Mouse (Mus musculus): ENCODE measurements around the gene Gm10639. TPM values are rescaled to one million over a fixed set of nuclear protein-coding genes. Genes with fewer than 3 reads are reported as not detected.
"Not testable (repeated sequence)": the region's sequence is repeated elsewhere in the genome, so short reads cannot be mapped to it uniquely, and the experiment has no call there.

The Gm10639 gene
- 13.8 and 18.2 TPM in 2 replicates for polyA plus RNA-seq (2015; fragmentation: Nextera tagmentation; extraction: Ambion mirVana)

DNA sequence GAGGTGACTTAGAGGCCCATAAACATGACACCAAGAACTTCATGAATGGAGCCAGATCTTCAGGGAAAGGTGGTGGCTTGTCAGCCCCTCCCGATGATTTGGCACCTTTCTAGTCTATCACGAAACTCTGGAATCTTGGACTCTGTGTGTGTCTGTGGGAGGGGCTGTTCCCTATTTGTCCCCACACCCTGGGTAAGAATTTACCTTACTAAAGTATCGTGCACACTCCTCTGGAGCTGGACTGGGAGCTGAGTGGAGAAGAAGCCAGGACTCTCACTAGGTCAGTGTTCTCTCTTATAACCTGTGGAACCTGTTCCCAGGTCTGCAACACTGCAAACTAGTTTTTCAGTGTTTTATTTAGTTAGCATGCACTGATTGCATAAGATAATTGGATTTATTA, at the start of gene Gm10639:
Gene Gm10639 (plus strand): TSS at position 201 of the 400 bp plus-strand sequence.
- H3K27me3 ChIP-seq; ATAC-seq (replicated peaks; ENCODE audit: low FRiP score); H3K9ac ChIP-seq; H3K4me2 ChIP-seq; H3K4me1 ChIP-seq; H3K27ac ChIP-seq; H3K36me3 ChIP-seq; H3K4me3 ChIP-seq (replicated peaks); H3K9me3 ChIP-seq (replicated peaks): not testable (repeated sequence)
- 77% methylated on average over 3 of the region's 3 CpGs for WGBS

GRCm38 (mm10) chr9:78255683-78256470, 33.8 kb upstream of the Gm10639 start:
- 0 out of 2 replicates have a peak, but pooled peaks have one; percentile 49 for ATAC-seq (replicated peaks; ENCODE audit: low FRiP score)
- not testable (repeated sequence) for H3K36me3 ChIP-seq; H3K27me3 ChIP-seq; H3K4me3 ChIP-seq (replicated peaks); H3K4me1 ChIP-seq; H3K9me3 ChIP-seq (replicated peaks); H3K9ac ChIP-seq; H3K4me2 ChIP-seq
- WGBS, result 58% methylated on average over 4 of the region's 4 CpGs
- H3K27ac ChIP-seq, result peak overlapping the region; percentile 41; the same call in 1 of the 2 replicates

- H3K27me3 ChIP-seq; H3K4me1 ChIP-seq; H3K36me3 ChIP-seq; ATAC-seq (replicated peaks; ENCODE audit: low FRiP score); H3K4me2 ChIP-seq; H3K9ac ChIP-seq; H3K9me3 ChIP-seq (replicated peaks); H3K4me3 ChIP-seq (replicated peaks): not testable (repeated sequence)
- 67% methylated on average over 1 of the region's 3 CpGs for WGBS
- H3K27ac ChIP-seq, result peak within 1 kb of the TSS; percentile 41; the same call in 1 of the 2 replicates
These were observed 32.8 kb upstream of the Gm10639 start, which contains the start of gene Gm3776 for GRCm38 (mm10) chr9:78256914-78257313. Gene Gm3776 (plus strand): TSS chr9:78257129.

- H3K4me2 ChIP-seq; H3K9me3 ChIP-seq (replicated peaks); H3K4me1 ChIP-seq; H3K4me3 ChIP-seq (replicated peaks); H3K36me3 ChIP-seq; H3K9ac ChIP-seq; H3K27me3 ChIP-seq; H3K27ac ChIP-seq: not testable (repeated sequence)
- ATAC-seq (replicated peaks; ENCODE audit: low FRiP score), result peak; percentile 64
- WGBS, result 0% methylated on average over 1 of the region's 6 CpGs
These were observed 30.0 kb upstream of the Gm10639 start for GRCm38 (mm10) chr9:78259688-78260087.

DNA sequence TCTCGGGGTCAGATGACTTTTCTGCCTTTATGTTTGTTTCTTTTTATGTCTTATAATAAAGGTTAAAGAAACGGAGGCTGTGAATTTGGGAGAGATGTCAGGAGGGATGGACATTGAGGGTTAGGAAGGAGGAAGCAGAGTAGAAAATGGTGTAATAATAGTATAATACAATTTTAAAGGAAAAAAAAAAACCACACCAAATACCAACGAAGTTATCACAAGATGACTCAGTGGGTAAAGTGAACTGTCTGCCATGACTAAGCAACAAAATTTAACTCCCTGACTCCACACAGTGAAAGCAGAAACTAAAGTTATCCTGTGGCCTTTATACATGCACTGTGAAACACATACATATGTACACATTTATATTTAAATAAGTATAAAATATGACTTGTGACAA, 18.8 kb upstream of the Gm10639 start:
- 77% methylated on average over 3 of the region's 3 CpGs for WGBS
- not testable (repeated sequence) for H3K36me3 ChIP-seq; H3K27ac ChIP-seq; H3K9me3 ChIP-seq (replicated peaks); H3K4me1 ChIP-seq; H3K9ac ChIP-seq; ATAC-seq (replicated peaks; ENCODE audit: low FRiP score); H3K4me2 ChIP-seq; H3K27me3 ChIP-seq; H3K4me3 ChIP-seq (replicated peaks)

- 75% methylated on average over 4 of the region's 4 CpGs for WGBS
- not testable (repeated sequence) for H3K9ac ChIP-seq; H3K4me2 ChIP-seq; H3K9me3 ChIP-seq (replicated peaks); H3K4me1 ChIP-seq; H3K27me3 ChIP-seq; H3K36me3 ChIP-seq; H3K4me3 ChIP-seq (replicated peaks)
- peak overlapping the region; percentile 32; the same call in 1 of the 2 replicates for H3K27ac ChIP-seq
- ATAC-seq (replicated peaks; ENCODE audit: low FRiP score), result peak; percentile 56; the same call in 1 of the 2 replicates
These were observed 7.6 kb upstream of the Gm10639 start for GRCm38 (mm10) chr9:78282002-78282711.

DNA sequence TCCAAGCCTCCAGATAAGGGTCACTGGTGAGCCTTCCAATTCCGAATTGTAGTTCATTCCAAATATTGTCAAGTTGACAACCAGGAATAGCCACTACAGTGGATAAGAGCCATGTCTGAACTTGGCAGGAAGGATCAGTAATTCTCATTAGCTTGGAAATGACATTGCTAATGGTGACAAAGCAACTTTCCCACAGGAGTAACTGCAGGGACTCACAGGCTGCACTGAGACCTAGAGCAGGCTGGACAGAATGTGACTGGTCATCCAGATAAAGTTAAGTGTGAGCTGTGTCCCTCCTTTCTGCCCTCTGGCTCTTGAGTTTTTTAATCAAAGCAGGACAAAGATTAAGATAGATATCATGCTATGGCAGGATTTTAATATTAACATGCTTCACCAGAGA, 660 bp upstream of the Gm10639 start:
- H3K4me1 ChIP-seq; ATAC-seq (replicated peaks; ENCODE audit: low FRiP score); H3K27me3 ChIP-seq; H3K4me3 ChIP-seq (replicated peaks); H3K27ac ChIP-seq; H3K4me2 ChIP-seq; H3K9ac ChIP-seq; H3K9me3 ChIP-seq (replicated peaks); H3K36me3 ChIP-seq: not testable (repeated sequence)
- WGBS, result 80% methylated on average over 1 of the region's 1 CpGs

DNA sequence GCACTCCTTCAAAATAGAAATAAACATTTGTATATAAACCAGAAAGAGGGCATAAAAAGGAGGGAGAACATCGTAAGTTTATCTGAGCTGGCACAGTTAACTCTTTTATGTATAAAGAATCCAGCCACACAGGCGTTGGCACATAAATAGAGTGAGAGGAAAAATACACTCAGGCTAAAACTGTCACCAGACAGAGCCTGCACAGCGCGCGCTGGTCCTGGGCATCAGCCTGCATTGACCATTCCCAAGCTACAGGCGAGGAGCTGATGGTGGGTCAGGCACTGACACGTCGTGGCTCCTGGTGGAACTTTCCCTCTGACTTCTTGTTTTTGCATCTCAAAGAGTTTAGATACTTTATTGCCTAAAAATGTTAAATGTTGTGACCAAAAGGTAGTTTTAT, 2.7 kb downstream of the Gm10639 start:
- not testable (repeated sequence) for H3K4me1 ChIP-seq; H3K9ac ChIP-seq; H3K9me3 ChIP-seq (replicated peaks); H3K27me3 ChIP-seq; H3K27ac ChIP-seq; H3K4me3 ChIP-seq (replicated peaks); H3K4me2 ChIP-seq; ATAC-seq (replicated peaks; ENCODE audit: low FRiP score); H3K36me3 ChIP-seq
- 90% methylated on average over 8 of the region's 8 CpGs for WGBS

GRCm38 (mm10) chr9:78293683-78294082, 4.0 kb downstream of the Gm10639 start:
- not testable (repeated sequence) for H3K27ac ChIP-seq; H3K4me1 ChIP-seq; H3K9ac ChIP-seq; H3K9me3 ChIP-seq (replicated peaks); H3K36me3 ChIP-seq; H3K27me3 ChIP-seq; H3K4me2 ChIP-seq; H3K4me3 ChIP-seq (replicated peaks)
- peak; percentile 75; the same call in 1 of the 2 replicates for ATAC-seq (replicated peaks; ENCODE audit: low FRiP score)
- 77% methylated on average over 1 of the region's 1 CpGs for WGBS

DNA sequence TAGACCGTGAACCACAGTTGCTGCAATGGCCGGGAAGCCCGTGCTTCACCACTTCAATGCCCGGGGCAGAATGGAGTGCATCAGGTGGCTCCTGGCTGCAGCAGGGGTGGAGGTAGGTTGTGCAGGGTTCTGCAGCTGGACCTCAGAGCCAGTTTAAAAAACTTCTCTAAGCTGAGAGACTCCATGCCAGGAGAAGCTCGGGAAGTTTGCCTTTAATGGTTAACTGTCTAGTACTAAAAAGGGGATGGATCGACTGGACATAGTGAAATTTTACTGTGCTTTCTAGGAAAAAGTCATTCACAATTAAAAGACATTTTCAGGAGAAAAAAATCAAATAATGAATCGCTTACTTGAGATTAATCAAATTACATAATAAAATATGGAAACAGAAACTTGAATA, 5.1 kb downstream of the Gm10639 start:
- H3K27me3 ChIP-seq; H3K4me2 ChIP-seq; H3K27ac ChIP-seq; H3K9me3 ChIP-seq (replicated peaks); H3K9ac ChIP-seq; H3K4me3 ChIP-seq (replicated peaks); H3K36me3 ChIP-seq; H3K4me1 ChIP-seq: not testable (repeated sequence)
- peak; percentile 38; the same call in 1 of the 2 replicates for ATAC-seq (replicated peaks; ENCODE audit: low FRiP score)
- WGBS, result 68% methylated on average over 7 of the region's 7 CpGs

- not testable (repeated sequence) for ATAC-seq (replicated peaks; ENCODE audit: low FRiP score); H3K9ac ChIP-seq; H3K4me2 ChIP-seq; H3K4me1 ChIP-seq; H3K36me3 ChIP-seq; H3K27ac ChIP-seq; H3K4me3 ChIP-seq (replicated peaks); H3K27me3 ChIP-seq; H3K9me3 ChIP-seq (replicated peaks)
- 14% methylated on average over 6 of the region's 6 CpGs for WGBS
These were observed 6.4 kb downstream of the Gm10639 start for GRCm38 (mm10) chr9:78296089-78296488.

DNA sequence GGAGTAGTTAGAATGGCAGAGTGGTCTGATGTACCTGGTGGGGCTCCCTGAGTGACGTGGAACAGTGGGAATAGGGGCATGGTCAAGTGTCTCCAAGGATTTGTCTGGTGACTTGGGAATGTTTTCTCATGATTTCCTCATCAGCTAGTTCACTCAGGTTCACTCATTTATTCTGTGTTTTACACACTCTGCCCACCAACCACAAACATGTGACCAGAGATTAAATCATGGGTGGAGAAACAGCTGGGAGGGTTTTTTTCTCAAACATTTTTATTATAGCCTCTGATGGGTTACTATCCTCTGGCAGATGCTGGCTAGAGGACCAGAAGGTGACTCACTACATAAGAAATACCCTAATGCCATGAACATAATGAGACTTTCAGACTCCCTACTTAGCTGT, 8.5 kb downstream of the Gm10639 start:
- Histone ChIP-seq H3K4me2 (no peak overlapping the region), H3K27me3 (no peaks in the 10 kb centered on the region), H3K9me3 (replicated peaks) (no peaks in the 10 kb centered on the region), H3K9ac (no peak overlapping the region), H3K4me1 (no peaks in the 10 kb centered on the region), H3K4me3 (replicated peaks) (no peak overlapping the region), H3K27ac (no peak overlapping the region), H3K36me3 (no peaks in the 10 kb centered on the region)
- WGBS, result 86% methylated on average over 1 of the region's 1 CpGs
- ATAC-seq (replicated peaks; ENCODE audit: low FRiP score), result no peak
